Mouse (Mus musculus): ENCODE measurements around the gene Il10ra. TPM values are rescaled to one million over a fixed set of nuclear protein-coding genes. Genes with fewer than 3 reads are reported as not detected.

Il10ra gene
- polyA plus RNA-seq, 1 experiment from 2014 or later, result 0.63 TPM

DNA sequence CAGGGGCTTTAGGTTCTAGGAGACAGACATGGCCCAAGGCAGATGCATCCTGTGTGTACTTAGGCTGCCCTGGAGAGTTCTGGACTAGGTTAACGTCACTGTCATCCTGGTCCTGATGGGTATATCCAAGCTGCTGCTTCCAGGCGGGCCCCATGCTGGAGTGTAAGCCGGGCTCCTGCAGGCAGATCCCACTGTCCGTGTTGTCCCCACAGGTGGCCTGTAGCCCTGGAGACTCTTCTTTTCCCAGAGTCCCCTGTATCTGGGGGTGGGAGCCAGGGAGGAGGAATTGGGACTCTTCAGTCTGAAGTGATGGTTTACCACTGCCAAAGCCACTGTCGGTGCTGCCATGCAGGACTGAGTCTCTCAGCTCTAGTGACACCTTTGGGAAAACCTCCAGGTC lies 13.0 kb downstream of the Il10ra start:
- no peaks in the 10 kb centered on the region for H3K36me3 ChIP-seq (ENCODE audit: control insufficient read depth, insufficient read depth, low read length)
- no peak overlapping the region for H3K4me3 ChIP-seq (ENCODE audit: control insufficient read depth in 1 of 2, insufficient read depth in 1 of 2, low read depth in 1 of 2, low read length in 2 of 2)
- peaks cover 13% of the 10 kb centered on the region; the same call in 1 of the 2 replicates for H3K27me3 ChIP-seq (ENCODE audit: control insufficient read depth, insufficient read depth, low read length)
- ATAC-seq (ENCODE audit: insufficient number of reproducible peaks, insufficient read depth, low FRiP score, low read depth), result no peak
- H3K4me2 ChIP-seq (ENCODE audit: low read length), result no peak overlapping the region
- WGBS, result 80% methylated on average over 5 of the region's 5 CpGs
- no peak overlapping the region for H3K27ac ChIP-seq (replicated peaks in 1 of 2; ENCODE audit: control insufficient read depth in 1 of 2, insufficient read depth in 1 of 2, low read depth in 2 of 2, low read length in 2 of 2)
- no peaks in the 10 kb centered on the region for H3K9me3 ChIP-seq (ENCODE audit: control insufficient read depth, low read length)
- H3K4me1 ChIP-seq (ENCODE audit: control insufficient read depth in 2 of 2, insufficient read depth in 2 of 2, low read length in 2 of 2), result no peaks in the 10 kb centered on the region
- no peak overlapping the region for H3K9ac ChIP-seq (ENCODE audit: low read length)

DNA sequence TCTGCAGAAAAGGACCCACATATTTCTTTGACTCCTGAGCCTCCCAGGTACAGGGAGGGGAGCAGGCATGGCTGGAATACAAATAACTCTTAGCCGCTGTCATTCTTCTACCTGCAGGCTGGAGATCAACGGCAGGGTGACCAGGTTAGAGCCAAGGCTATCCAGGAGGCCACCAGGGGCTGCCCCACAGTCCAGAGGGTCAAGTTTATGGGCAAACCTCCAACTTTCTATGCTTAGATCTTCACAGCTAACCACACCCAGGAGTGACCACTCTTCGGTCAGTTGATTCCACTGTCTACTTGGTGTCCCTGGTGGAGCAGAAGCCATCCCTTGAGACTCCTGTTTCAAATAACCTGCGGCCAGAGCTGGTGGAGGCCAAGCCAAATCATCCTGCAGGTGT lies 13.5 kb downstream of the Il10ra start:
- 88% methylated on average over 4 of the region's 4 CpGs for WGBS
- H3K4me3 ChIP-seq (ENCODE audit: control insufficient read depth in 1 of 2, insufficient read depth in 1 of 2, low read depth in 1 of 2, low read length in 2 of 2), result no peak overlapping the region
- no peaks in the 10 kb centered on the region for H3K4me1 ChIP-seq (ENCODE audit: control insufficient read depth in 2 of 2, insufficient read depth in 2 of 2, low read length in 2 of 2)
- H3K36me3 ChIP-seq (ENCODE audit: control insufficient read depth, insufficient read depth, low read length), result no peaks in the 10 kb centered on the region
- no peak overlapping the region for H3K4me2 ChIP-seq (ENCODE audit: low read length)
- no peaks in the 10 kb centered on the region for H3K9me3 ChIP-seq (ENCODE audit: control insufficient read depth, low read length)
- no peak overlapping the region for H3K9ac ChIP-seq (ENCODE audit: low read length)
- no peak for ATAC-seq (ENCODE audit: insufficient number of reproducible peaks, insufficient read depth, low FRiP score, low read depth)
- peaks cover 13% of the 10 kb centered on the region; the same call in 1 of the 2 replicates for H3K27me3 ChIP-seq (ENCODE audit: control insufficient read depth, insufficient read depth, low read length)
- no peak overlapping the region for H3K27ac ChIP-seq (replicated peaks in 1 of 2; ENCODE audit: control insufficient read depth in 1 of 2, insufficient read depth in 1 of 2, low read depth in 2 of 2, low read length in 2 of 2)

DNA sequence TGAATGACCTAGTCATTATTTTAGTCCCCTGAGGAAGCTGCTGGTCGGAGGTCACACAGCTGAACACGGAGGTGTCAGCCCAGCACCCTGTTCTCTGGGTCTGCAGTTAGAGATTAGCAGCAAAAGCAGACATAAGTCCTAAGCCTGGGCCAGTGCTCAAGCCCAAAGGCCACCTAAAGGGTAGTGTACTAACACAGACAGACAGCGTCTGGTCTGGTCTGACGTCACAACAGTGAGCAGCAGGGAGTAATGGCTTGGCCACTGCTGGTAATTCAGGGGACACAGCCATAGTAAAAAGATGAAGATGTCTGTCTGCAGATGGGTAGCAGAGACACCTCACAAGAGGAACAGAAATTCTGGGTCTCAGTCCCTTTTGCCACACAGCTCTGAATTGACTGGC lies 14.3 kb downstream of the Il10ra start:
- H3K27me3 ChIP-seq (ENCODE audit: control insufficient read depth, insufficient read depth, low read length), result peaks cover 13% of the 10 kb centered on the region; the same call in 1 of the 2 replicates
- no peak for ATAC-seq (ENCODE audit: insufficient number of reproducible peaks, insufficient read depth, low FRiP score, low read depth)
- no peak overlapping the region for H3K4me3 ChIP-seq (ENCODE audit: control insufficient read depth in 1 of 2, insufficient read depth in 1 of 2, low read depth in 1 of 2, low read length in 2 of 2)
- H3K36me3 ChIP-seq (ENCODE audit: control insufficient read depth, insufficient read depth, low read length), result no peaks in the 10 kb centered on the region
- 52% methylated on average over 4 of the region's 4 CpGs for WGBS
- no peak overlapping the region for H3K27ac ChIP-seq (replicated peaks in 1 of 2; ENCODE audit: control insufficient read depth in 1 of 2, insufficient read depth in 1 of 2, low read depth in 2 of 2, low read length in 2 of 2)
- H3K4me2 ChIP-seq (ENCODE audit: low read length), result no peak overlapping the region
- H3K4me1 ChIP-seq (ENCODE audit: control insufficient read depth in 2 of 2, insufficient read depth in 2 of 2, low read length in 2 of 2), result no peaks in the 10 kb centered on the region
- H3K9ac ChIP-seq (ENCODE audit: low read length), result no peak overlapping the region
- no peaks in the 10 kb centered on the region for H3K9me3 ChIP-seq (ENCODE audit: control insufficient read depth, low read length)

DNA sequence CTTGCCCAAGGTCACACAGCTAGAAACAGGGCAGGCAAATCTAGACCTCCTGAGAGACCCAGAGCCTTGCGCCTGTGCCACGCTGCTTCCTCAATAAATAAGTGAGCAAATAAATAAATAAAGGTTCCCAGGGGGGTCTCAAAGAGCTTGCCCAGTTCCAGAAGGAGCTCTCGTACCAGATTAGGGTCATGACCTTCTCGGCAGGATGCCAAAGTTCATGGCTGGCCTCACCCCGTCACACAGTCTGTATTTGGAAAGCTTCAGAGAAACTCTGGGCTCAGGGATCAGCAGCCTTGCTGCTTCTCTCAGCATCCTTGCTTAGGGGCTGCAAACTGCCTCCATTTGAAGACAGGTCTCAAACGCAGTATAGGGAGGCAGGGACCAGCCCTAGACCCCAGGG lies 14.9 kb downstream of the Il10ra start:
- Histone ChIP-seq H3K36me3 (ENCODE audit: control insufficient read depth, insufficient read depth, low read length) (no peaks in the 10 kb centered on the region), H3K4me1 (ENCODE audit: control insufficient read depth in 2 of 2, insufficient read depth in 2 of 2, low read length in 2 of 2) (no peaks in the 10 kb centered on the region), H3K9me3 (ENCODE audit: control insufficient read depth, low read length) (no peaks in the 10 kb centered on the region), H3K27ac (replicated peaks in 1 of 2; ENCODE audit: control insufficient read depth in 1 of 2, insufficient read depth in 1 of 2, low read depth in 2 of 2, low read length in 2 of 2) (no peak overlapping the region), H3K4me2 (ENCODE audit: low read length) (no peak overlapping the region), H3K4me3 (ENCODE audit: control insufficient read depth in 1 of 2, insufficient read depth in 1 of 2, low read depth in 1 of 2, low read length in 2 of 2) (no peak overlapping the region), H3K27me3 (ENCODE audit: control insufficient read depth, insufficient read depth, low read length) (peaks cover 13% of the 10 kb centered on the region; the same call in 1 of the 2 replicates), H3K9ac (ENCODE audit: low read length) (no peak overlapping the region)
- 57% methylated on average over 6 of the region's 6 CpGs for WGBS
- ATAC-seq (ENCODE audit: insufficient number of reproducible peaks, insufficient read depth, low FRiP score, low read depth), result no peak

DNA sequence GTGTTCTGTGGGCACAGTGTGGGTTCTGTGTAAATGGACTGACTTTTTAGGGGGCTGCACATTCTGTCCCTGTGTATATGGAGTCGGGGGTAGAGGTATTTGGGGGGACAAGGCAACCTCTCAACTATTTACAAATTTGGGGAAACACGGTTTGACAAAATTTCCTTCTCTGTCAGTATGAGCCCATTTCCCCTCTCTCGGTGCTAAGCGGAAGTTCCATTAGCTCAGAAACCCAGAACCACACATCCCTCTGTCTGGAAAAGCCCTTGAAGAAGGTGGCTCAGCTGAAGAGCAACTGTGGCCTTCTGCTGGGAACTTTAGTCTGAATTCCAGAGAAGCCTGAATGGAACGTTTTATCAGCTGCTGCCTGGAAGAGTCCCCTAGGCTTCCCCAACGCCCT lies 16.6 kb downstream of the Il10ra start:
- no peaks in the 10 kb centered on the region for H3K4me1 ChIP-seq (ENCODE audit: control insufficient read depth in 2 of 2, insufficient read depth in 2 of 2, low read length in 2 of 2)
- no peak overlapping the region for H3K27ac ChIP-seq (replicated peaks in 1 of 2; ENCODE audit: control insufficient read depth in 1 of 2, insufficient read depth in 1 of 2, low read depth in 2 of 2, low read length in 2 of 2)
- peaks cover 11% of the 10 kb centered on the region; the same call in 1 of the 2 replicates for H3K27me3 ChIP-seq (ENCODE audit: control insufficient read depth, insufficient read depth, low read length)
- 53% methylated on average over 6 of the region's 6 CpGs for WGBS
- H3K9me3 ChIP-seq (ENCODE audit: control insufficient read depth, low read length), result no peaks in the 10 kb centered on the region
- no peak overlapping the region for H3K4me2 ChIP-seq (ENCODE audit: low read length)
- H3K9ac ChIP-seq (ENCODE audit: low read length), result no peak overlapping the region
- no peaks in the 10 kb centered on the region for H3K36me3 ChIP-seq (ENCODE audit: control insufficient read depth, insufficient read depth, low read length)
- ATAC-seq (ENCODE audit: insufficient number of reproducible peaks, insufficient read depth, low FRiP score, low read depth), result no peak
- H3K4me3 ChIP-seq (ENCODE audit: control insufficient read depth in 1 of 2, insufficient read depth in 1 of 2, low read depth in 1 of 2, low read length in 2 of 2), result no peak overlapping the region

DNA sequence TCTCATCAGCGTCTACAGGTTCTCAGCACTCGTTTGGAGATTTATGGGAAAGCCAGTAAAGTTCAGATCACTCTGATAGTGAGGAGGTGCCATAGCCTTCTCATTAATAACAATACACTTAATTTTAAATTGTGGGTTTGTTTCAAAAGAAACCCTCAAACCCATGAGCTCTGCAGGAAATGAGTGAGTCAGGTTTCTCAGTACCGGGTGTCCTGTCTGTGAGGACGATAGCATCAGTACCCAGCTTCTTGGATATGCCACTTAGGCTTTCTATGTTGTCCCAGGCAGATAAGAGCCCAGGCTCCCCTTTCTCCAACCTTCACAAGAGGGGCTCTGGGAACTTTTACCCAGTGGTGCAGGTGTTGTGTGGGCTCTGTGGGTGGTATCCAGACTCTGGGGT lies 17.0 kb downstream of the Il10ra start:
- Histone ChIP-seq H3K4me1 (ENCODE audit: control insufficient read depth in 2 of 2, insufficient read depth in 2 of 2, low read length in 2 of 2) (no peaks in the 10 kb centered on the region), H3K4me3 (ENCODE audit: control insufficient read depth in 1 of 2, insufficient read depth in 1 of 2, low read depth in 1 of 2, low read length in 2 of 2) (no peak overlapping the region), H3K27me3 (ENCODE audit: control insufficient read depth, insufficient read depth, low read length) (peaks cover 8% of the 10 kb centered on the region; the same call in 1 of the 2 replicates), H3K9me3 (ENCODE audit: control insufficient read depth, low read length) (no peaks in the 10 kb centered on the region), H3K9ac (ENCODE audit: low read length) (no peak overlapping the region), H3K36me3 (ENCODE audit: control insufficient read depth, insufficient read depth, low read length) (no peaks in the 10 kb centered on the region), H3K27ac (replicated peaks in 1 of 2; ENCODE audit: control insufficient read depth in 1 of 2, insufficient read depth in 1 of 2, low read depth in 2 of 2, low read length in 2 of 2) (no peak overlapping the region), H3K4me2 (ENCODE audit: low read length) (no peak overlapping the region)
- no peak for ATAC-seq (ENCODE audit: insufficient number of reproducible peaks, insufficient read depth, low FRiP score, low read depth)
- WGBS, result 57% methylated on average over 4 of the region's 4 CpGs

DNA sequence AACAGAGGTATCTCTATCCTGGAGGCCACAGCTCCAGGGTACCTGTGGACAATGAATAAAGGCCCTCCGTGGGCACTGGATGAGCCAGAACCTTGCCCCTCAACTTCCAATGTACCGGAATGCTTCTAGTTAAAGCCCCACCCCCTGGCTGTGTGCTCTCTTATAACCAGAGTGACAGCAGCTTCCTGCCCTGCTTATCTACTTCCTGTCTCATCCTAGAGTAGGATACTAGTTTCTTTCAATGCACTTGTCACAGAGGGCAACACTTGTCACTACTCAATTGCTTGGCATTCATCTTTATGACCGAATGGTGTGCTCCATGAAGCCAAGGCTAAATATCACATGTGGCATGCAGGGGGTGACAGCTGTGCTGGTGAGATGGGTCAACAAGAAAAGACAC lies 17.7 kb downstream of the Il10ra start:
- no peaks in the 10 kb centered on the region for H3K36me3 ChIP-seq (ENCODE audit: control insufficient read depth, insufficient read depth, low read length)
- H3K4me3 ChIP-seq (ENCODE audit: control insufficient read depth in 1 of 2, insufficient read depth in 1 of 2, low read depth in 1 of 2, low read length in 2 of 2), result no peak overlapping the region
- no peak overlapping the region for H3K4me2 ChIP-seq (ENCODE audit: low read length)
- WGBS, result 50% methylated on average over 3 of the region's 3 CpGs
- H3K9ac ChIP-seq (ENCODE audit: low read length), result no peak overlapping the region
- peaks cover 8% of the 10 kb centered on the region; the same call in 1 of the 2 replicates for H3K27me3 ChIP-seq (ENCODE audit: control insufficient read depth, insufficient read depth, low read length)
- H3K27ac ChIP-seq (replicated peaks in 1 of 2; ENCODE audit: control insufficient read depth in 1 of 2, insufficient read depth in 1 of 2, low read depth in 2 of 2, low read length in 2 of 2), result no peak overlapping the region
- H3K9me3 ChIP-seq (ENCODE audit: control insufficient read depth, low read length), result no peaks in the 10 kb centered on the region
- no peak for ATAC-seq (ENCODE audit: insufficient number of reproducible peaks, insufficient read depth, low FRiP score, low read depth)
- no peaks in the 10 kb centered on the region for H3K4me1 ChIP-seq (ENCODE audit: control insufficient read depth in 2 of 2, insufficient read depth in 2 of 2, low read length in 2 of 2)

DNA sequence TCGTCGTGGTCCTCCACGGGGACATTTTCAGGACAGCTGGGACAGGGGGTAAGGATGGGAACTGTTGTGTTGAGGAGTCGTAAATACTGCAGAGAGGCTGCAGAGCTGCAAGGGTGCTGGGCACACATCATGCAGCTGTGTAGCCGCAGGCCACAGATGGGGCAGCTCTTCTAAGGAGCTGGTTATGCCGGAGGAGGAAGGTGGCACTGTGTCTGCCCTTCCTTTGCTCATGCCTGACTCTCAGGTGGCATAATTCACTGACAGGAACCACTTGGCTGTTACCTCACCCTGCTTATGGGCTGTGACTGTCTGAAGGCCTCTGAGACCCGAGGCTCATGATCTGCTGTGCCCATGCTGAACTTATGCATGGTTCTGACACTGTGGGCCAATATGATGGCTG lies 18.6 kb downstream of the Il10ra start:
- ATAC-seq (ENCODE audit: insufficient number of reproducible peaks, insufficient read depth, low FRiP score, low read depth), result no peak
- Histone ChIP-seq H3K27ac (replicated peaks in 1 of 2; ENCODE audit: control insufficient read depth in 1 of 2, insufficient read depth in 1 of 2, low read depth in 2 of 2, low read length in 2 of 2) (no peak overlapping the region), H3K4me1 (ENCODE audit: control insufficient read depth in 2 of 2, insufficient read depth in 2 of 2, low read length in 2 of 2) (no peaks in the 10 kb centered on the region), H3K9ac (ENCODE audit: low read length) (no peak overlapping the region), H3K9me3 (ENCODE audit: control insufficient read depth, low read length) (no peaks in the 10 kb centered on the region), H3K4me3 (ENCODE audit: control insufficient read depth in 1 of 2, insufficient read depth in 1 of 2, low read depth in 1 of 2, low read length in 2 of 2) (no peak overlapping the region), H3K36me3 (ENCODE audit: control insufficient read depth, insufficient read depth, low read length) (no peaks in the 10 kb centered on the region), H3K4me2 (ENCODE audit: low read length) (no peak overlapping the region), H3K27me3 (ENCODE audit: control insufficient read depth, insufficient read depth, low read length) (peaks cover 8% of the 10 kb centered on the region; the same call in 1 of the 2 replicates)
- 83% methylated on average over 7 of the region's 7 CpGs for WGBS
